Mouse (Mus musculus): ENCODE data around the gene Ctdnep1.

The Ctdnep1 gene

GRCm38 (mm10) chr11:70030651-70031320, 49.8 kb downstream of the Ctdnep1 start:
- no peak for DNase-seq

DNA sequence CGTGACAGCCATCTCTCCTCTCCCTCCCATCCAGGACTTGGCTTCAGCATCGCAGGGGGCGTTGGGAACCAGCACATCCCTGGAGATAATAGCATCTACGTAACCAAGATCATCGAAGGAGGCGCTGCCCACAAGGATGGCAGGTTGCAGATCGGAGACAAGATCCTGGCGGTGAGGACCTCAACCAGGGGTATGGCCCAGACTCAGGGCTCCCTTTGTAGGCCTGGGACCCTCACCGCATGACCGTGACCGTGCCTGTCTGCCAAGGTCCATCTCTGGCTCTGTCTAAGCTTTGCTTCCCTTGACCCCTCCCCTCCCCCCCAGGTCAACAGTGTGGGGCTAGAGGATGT, 50.3 kb downstream of the Ctdnep1 start:
- DNase-seq, result no peak

GRCm38 (mm10) chr11:70038174-70038573, 57.2 kb downstream of the Ctdnep1 start:
- no peak for DNase-seq

DNA sequence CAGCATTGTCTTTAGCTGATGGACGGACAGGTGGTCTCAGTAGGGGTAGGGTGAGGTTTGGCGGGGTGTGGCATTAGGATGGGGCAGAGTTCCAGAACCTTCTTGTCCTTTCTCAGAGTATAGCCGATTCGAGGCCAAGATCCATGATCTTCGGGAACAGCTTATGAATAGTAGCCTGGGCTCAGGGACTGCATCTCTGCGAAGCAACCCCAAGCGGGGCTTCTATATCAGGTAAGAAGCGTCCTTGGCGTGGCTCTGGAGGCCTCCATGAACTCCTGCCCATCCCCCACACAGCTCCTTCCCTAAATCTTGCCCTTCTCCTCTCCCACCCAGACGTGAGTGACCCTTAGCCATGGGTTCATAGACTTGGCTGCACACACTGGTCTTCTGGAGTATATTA, 58.7 kb downstream of the Ctdnep1 start:
- DNase-seq, result no peak

GRCm38 (mm10) chr11:70040184-70040583, 59.2 kb downstream of the Ctdnep1 start:
- no peak for DNase-seq
